Mouse (Mus musculus): ENCODE measurements around the gene Gm2888.
"Not testable (repeated sequence)": the region's sequence is repeated elsewhere in the genome, so short reads cannot be mapped to it uniquely, and the experiment has no call there.

Gene Gm2888

DNA sequence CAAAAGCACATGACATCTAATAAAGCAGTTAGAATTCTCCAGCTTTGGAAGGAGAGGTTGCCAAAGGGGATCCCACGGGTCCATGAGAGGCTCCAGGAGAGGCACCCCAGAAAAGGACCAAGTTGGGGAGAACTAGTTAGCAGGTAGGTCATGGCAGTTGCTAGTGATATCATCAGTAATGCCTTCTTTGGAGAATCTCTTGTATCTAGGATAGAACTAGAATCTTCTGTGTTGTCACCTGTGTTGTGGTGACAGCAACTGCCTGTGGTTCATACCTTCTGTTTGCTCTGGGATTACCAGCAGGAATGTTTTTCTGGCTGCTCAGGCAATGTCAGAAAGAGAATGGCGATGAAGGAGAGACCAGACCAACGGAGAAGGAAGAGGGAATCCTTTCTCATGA lies at the start of gene Gm2888:
Gm2888 (plus strand) TSS at position 301 of the 400 bp plus-strand sequence.
- not testable (repeated sequence) for DNase-seq (ENCODE audit: low read depth)

DNA sequence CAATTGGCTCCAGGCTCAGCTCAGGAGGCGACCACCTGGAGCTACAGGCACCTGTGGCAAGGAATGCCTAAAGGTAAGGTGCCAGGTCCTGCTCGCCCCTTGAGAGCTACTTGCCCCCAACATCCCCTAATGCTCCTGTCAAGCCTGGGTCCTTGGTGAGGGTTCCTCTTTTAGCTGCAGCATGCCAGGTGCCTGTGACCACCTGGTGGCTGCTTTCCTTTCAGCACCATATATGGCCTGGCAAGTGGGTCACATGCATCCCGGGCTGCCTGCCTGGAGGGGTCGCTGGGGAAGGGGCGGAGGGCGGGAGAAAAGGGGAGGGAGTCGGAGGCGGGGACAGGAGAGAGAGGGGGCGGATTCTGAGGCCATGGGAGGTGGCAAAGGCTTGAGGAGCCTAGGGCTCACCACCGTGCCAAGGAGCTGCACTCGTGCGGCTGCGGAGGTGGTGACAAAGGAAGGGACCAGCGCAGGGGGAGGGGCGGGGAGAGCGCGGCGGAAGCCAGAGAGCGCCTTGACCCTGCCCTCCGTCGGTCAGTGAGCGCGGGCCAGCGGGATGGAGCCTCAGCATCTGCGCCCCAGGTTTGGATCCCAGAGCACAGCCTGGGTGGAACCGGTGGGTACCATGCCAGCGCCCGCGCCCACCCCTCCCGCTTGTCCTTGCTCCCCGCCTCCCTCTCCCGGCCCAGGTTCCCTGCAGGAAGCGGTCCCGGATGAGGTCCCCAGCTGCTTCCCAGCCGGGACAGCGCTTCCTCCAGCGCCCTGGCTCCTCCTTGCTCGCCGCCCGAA lies 19.1 kb downstream of the Gm2888 start, which contains the start of gene Gm2897:
Gm2897 (plus strand) TSS at position 559 of the 786 bp plus-strand sequence.
- DNase-seq (ENCODE audit: low read depth) = not testable (repeated sequence)

GRCm38 (mm10) chr14:3049513-3049800 lies 19.7 kb downstream of the Gm2888 start:
- DNase-seq (ENCODE audit: low read depth) = not testable (repeated sequence)

DNA sequence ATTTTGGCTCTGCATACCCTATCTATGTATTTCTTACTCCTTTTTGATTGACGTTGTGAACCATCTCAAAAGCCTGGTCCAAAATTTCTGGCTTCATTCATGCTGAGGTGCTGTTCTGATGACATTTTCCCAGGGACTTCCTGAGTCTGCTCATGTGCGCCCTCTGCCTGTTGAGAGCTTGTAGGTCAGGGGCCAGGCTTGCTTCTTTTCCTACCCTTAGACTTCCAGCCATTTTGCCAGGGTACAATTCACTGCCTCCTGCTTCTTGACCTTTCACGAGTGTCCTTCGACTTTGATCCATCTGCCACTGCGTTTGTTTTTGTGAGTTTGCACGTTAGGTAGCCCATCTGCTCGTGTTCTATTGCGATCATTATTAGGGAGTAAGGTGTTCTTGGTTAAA lies 20.3 kb downstream of the Gm2888 start:
- not testable (repeated sequence) for DNase-seq (ENCODE audit: low read depth)

Data from NIH3T3 (cell line).